Mouse (Mus musculus): Measurements from ENCODE around the gene Selplg. TPM values are rescaled to one million over a fixed set of nuclear protein-coding genes. Genes with fewer than 3 reads are reported as not detected.
A peak's percentile ranks its signal among the peaks of the same experiment; 100 is the strongest.
"Not testable (repeated sequence)": the region's sequence is repeated elsewhere in the genome, so short reads cannot be mapped to it uniquely, and the experiment has no call there.

The Selplg gene
- polyA plus RNA-seq, 1 experiment from 2014 or later, result 1.4 TPM

GRCm38 (mm10) chr5:113814111-113815040 is 18.1 kb downstream of the Selplg start:
- Histone ChIP-seq H3K9ac (replicated peaks) (no peak overlapping the region), H3K9me3 (peaks cover 7% of the 10 kb centered on the region; the same call in 1 of the 2 replicates), H3K36me3 (no peaks in the 10 kb centered on the region), H3K4me3 (no peak overlapping the region), H3K4me2 (replicated peaks) (no peak overlapping the region), H3K27me3 (peaks cover 32% of the 10 kb centered on the region), H3K27ac (replicated peaks) (no peak overlapping the region), H3K4me1 (no peaks in the 10 kb centered on the region)
- WGBS, result 38% methylated on average over 27 of the region's 27 CpGs
- no peak for ATAC-seq (ENCODE audit: low FRiP score, low read depth)

GRCm38 (mm10) chr5:113813608-113814007 is 18.8 kb downstream of the Selplg start:
- H3K27ac ChIP-seq (replicated peaks), result no peak overlapping the region
- H3K4me1 ChIP-seq, result no peaks in the 10 kb centered on the region
- no peak for ATAC-seq (ENCODE audit: low FRiP score, low read depth)
- no peak overlapping the region for H3K4me3 ChIP-seq
- no peak overlapping the region for H3K9ac ChIP-seq (replicated peaks)
- peaks cover 32% of the 10 kb centered on the region for H3K27me3 ChIP-seq
- no peaks in the 10 kb centered on the region for H3K36me3 ChIP-seq
- 26% methylated on average over 9 of the region's 9 CpGs for WGBS
- peaks cover 7% of the 10 kb centered on the region; the same call in 1 of the 2 replicates for H3K9me3 ChIP-seq
- H3K4me2 ChIP-seq (replicated peaks), result no peak overlapping the region

DNA sequence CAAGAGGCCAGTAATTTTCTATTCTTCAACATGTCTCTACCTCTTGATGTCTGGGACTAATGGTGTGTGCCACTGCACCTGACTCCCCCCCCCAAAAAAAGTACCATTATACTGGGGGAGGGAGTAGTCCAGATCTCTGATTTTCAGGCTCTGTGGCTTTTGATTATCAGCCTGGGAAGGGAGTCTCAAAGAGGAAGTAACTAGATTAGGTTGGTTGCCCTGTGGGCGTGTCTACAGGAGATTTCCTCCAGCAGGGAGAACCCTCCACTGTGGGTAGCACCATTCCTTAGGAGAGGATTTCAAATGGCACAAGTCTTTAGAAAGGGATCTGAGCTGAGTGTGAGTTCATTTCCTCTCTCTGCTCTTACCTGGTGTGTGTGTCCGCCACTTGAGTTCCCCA is 19.8 kb downstream of the Selplg start:
- no peak for ATAC-seq (ENCODE audit: low FRiP score, low read depth)
- H3K9ac ChIP-seq (replicated peaks), result no peak overlapping the region
- H3K4me2 ChIP-seq (replicated peaks), result no peak overlapping the region
- 97% methylated on average over 2 of the region's 2 CpGs for WGBS
- H3K9me3 ChIP-seq, result peaks cover 7% of the 10 kb centered on the region; the same call in 1 of the 2 replicates
- no peak overlapping the region for H3K27ac ChIP-seq (replicated peaks)
- H3K27me3 ChIP-seq, result peaks cover 36% of the 10 kb centered on the region
- no peaks in the 10 kb centered on the region for H3K36me3 ChIP-seq
- H3K4me3 ChIP-seq, result no peak overlapping the region
- H3K4me1 ChIP-seq, result no peaks in the 10 kb centered on the region

DNA sequence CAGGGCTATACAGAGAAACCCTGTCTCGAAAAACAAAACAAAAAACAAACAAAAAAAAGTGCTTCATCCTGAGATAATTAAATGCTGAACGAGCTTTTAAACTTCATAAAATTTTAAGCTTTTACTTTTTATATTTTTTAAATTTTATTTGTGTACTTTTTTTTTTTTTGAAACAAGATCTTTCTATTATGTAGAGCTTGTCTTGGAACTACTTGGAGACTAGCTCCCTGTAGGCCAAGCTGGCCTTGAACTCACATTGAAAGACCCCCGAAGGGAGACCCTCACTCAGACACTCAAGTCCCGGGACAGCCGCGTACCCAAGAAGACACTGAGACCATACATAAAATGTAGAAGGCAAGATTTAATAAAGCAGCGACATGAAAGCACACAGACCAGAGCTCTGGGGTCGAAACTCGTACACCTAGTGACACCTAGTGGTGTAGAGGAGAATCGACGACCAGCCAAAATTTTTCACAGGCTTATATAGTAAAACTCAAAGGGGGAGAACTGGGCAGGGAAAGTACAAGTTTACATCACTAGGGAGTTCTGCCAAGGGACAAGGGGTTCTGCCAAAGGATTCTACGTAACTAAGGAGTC is 20.5 kb downstream of the Selplg start:
- H3K9ac ChIP-seq (replicated peaks); H3K4me2 ChIP-seq (replicated peaks); ATAC-seq (ENCODE audit: low FRiP score, low read depth); H3K36me3 ChIP-seq; H3K27ac ChIP-seq (replicated peaks); H3K4me1 ChIP-seq; H3K9me3 ChIP-seq; H3K4me3 ChIP-seq: not testable (repeated sequence)
- WGBS, result 27% methylated on average over 11 of the region's 12 CpGs
- H3K27me3 ChIP-seq, result peaks cover 36% of the 10 kb centered on the region

DNA sequence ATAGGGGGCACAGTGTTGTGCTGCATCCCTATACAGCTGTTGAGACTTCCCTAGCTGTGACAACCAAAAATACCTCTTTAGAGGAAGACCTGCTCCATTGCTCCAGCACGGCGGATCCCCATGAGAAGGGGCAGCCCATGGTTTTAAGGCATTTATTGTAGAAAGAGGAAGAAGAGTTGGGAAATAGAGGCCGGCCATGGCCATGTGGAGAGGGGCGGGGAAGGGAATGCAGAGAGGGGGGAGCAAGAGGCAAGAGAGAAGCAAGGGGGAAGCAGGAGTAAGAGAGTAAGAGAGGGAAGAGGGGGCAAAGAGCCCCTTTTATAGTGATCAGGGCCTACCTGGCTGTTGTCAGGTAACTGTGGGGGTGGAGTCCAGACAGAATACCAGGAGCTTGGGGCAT is 22.3 kb downstream of the Selplg start:
- 89% methylated on average over 4 of the region's 4 CpGs for WGBS
- H3K27ac ChIP-seq (replicated peaks), result no peak overlapping the region
- ATAC-seq (ENCODE audit: low FRiP score, low read depth), result no peak

DNA sequence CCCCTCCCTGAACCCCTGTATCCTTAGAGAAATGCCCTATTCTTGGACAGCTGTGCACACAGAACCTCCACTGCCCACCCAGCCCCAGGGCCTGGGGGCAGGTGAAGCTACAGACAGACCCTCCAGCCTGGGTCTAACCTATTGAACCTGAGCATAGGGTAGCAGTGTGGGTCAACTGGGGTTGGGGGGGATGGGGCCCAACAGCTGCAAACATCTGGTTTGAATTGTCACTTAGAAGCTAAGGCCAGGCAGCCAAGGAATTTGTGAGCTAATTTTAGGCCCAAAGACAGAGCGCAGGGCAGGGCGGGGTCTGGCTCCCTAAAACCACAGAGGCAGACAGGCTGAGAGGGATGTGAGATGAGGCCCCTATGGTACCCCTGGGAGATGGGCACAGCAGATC is 24.3 kb downstream of the Selplg start:
- Histone ChIP-seq H3K4me2 (replicated peaks) (no peak overlapping the region), H3K9ac (replicated peaks) (no peak overlapping the region), H3K4me3 (no peak overlapping the region), H3K36me3 (no peaks in the 10 kb centered on the region), H3K27ac (replicated peaks) (no peak overlapping the region), H3K27me3 (peaks cover 6% of the 10 kb centered on the region; the same call in 1 of the 2 replicates), H3K4me1 (no peaks in the 10 kb centered on the region), H3K9me3 (peaks cover 7% of the 10 kb centered on the region; the same call in 1 of the 2 replicates)
- WGBS, result 83% methylated on average over 2 of the region's 2 CpGs
- no peak for ATAC-seq (ENCODE audit: low FRiP score, low read depth)

More for the DNA sequence above, 22.3 kb downstream of the Selplg start:
- H3K9me3 ChIP-seq, result peaks cover 7% of the 10 kb centered on the region; the same call in 1 of the 2 replicates
- H3K4me3 ChIP-seq, result no peak overlapping the region
- H3K9ac ChIP-seq (replicated peaks), result no peak overlapping the region
- H3K4me2 ChIP-seq (replicated peaks), result no peak overlapping the region
- no peaks in the 10 kb centered on the region for H3K4me1 ChIP-seq
- no peaks in the 10 kb centered on the region for H3K36me3 ChIP-seq
- peaks cover 22% of the 10 kb centered on the region; the same call in 1 of the 2 replicates for H3K27me3 ChIP-seq

GRCm38 (mm10) chr5:113807712-113808111 is 24.7 kb downstream of the Selplg start:
- Histone ChIP-seq H3K4me1 (no peaks in the 10 kb centered on the region), H3K4me2 (replicated peaks) (no peak overlapping the region), H3K36me3 (no peaks in the 10 kb centered on the region), H3K9me3 (peaks cover 7% of the 10 kb centered on the region; the same call in 1 of the 2 replicates), H3K27ac (replicated peaks) (no peak overlapping the region), H3K27me3 (0 out of 2 replicates have a peak, but pooled peaks cover 4% of the 10 kb centered on the region), H3K4me3 (no peak overlapping the region), H3K9ac (replicated peaks) (no peak overlapping the region)
- WGBS, result 65% methylated on average over 9 of the region's 9 CpGs
- no peak for ATAC-seq (ENCODE audit: low FRiP score, low read depth)

DNA sequence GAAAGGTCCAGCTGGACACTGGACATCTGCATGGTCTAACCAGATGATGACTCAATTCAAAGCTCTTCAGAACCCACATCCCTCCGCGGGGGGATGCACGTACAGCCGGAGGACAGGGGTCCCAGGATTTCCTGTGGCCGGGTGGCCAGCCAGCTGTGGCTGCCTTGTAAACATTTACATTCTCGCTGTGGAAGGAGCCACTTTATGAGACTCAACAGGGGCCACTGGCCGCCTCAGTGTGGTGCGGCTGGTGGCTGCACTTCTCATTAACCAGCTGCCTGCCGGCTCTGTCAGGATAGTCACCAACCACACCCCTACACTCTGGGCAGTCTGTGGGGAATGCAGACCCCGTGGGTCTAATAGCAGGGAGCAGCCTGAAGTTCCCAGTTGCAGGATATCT is 26.0 kb downstream of the Selplg start:
- H3K9me3 ChIP-seq, result peaks cover 5% of the 10 kb centered on the region; the same call in 1 of the 2 replicates
- ATAC-seq (ENCODE audit: low FRiP score, low read depth), result no peak
- no peaks in the 10 kb centered on the region for H3K36me3 ChIP-seq
- H3K4me2 ChIP-seq (replicated peaks), result no peak overlapping the region
- H3K9ac ChIP-seq (replicated peaks), result no peak overlapping the region
- H3K27ac ChIP-seq (replicated peaks), result no peak overlapping the region
- no peaks in the 10 kb centered on the region for H3K4me1 ChIP-seq
- 41% methylated on average over 10 of the region's 10 CpGs for WGBS
- 0 out of 2 replicates have a peak, but pooled peaks cover 4% of the 10 kb centered on the region for H3K27me3 ChIP-seq
- no peak overlapping the region for H3K4me3 ChIP-seq

GRCm38 (mm10) chr5:113805301-113805700 is 27.1 kb downstream of the Selplg start:
- no peak for ATAC-seq (ENCODE audit: low FRiP score, low read depth)
- Histone ChIP-seq H3K27ac (replicated peaks) (no peak overlapping the region), H3K4me3 (no peak overlapping the region), H3K27me3 (0 out of 2 replicates have a peak, but pooled peaks cover 7% of the 10 kb centered on the region), H3K9ac (replicated peaks) (no peak overlapping the region), H3K4me2 (replicated peaks) (no peak overlapping the region), H3K9me3 (peaks cover under 1% of the 10 kb centered on the region; the same call in 1 of the 2 replicates), H3K4me1 (peaks cover 5% of the 10 kb centered on the region), H3K36me3 (no peaks in the 10 kb centered on the region)
- WGBS, result 86% methylated on average over 9 of the region's 9 CpGs

- Histone ChIP-seq H3K27ac (replicated peaks) (no peak overlapping the region), H3K9me3 (no peaks in the 10 kb centered on the region), H3K4me1 (peaks cover 13% of the 10 kb centered on the region), H3K9ac (replicated peaks) (no peak overlapping the region), H3K4me2 (replicated peaks) (no peak overlapping the region), H3K36me3 (no peaks in the 10 kb centered on the region), H3K4me3 (no peak overlapping the region), H3K27me3 (0 out of 2 replicates have a peak, but pooled peaks cover 7% of the 10 kb centered on the region)
- ATAC-seq (ENCODE audit: low FRiP score, low read depth), result no peak
- WGBS, result 67% methylated on average over 7 of the region's 7 CpGs
Measured at GRCm38 (mm10) chr5:113804395-113804966, 28.0 kb downstream of the Selplg start.

GRCm38 (mm10) chr5:113800280-113800679 is 32.2 kb downstream of the Selplg start, which contains the start of gene Tmem119:
Tmem119 (minus strand) TSS chr5:113800516.
- Histone ChIP-seq H3K4me3 (0 out of 2 replicates have a peak within 1 kb of the TSS, but pooled peaks have one; percentile 9), H3K4me2 (replicated peaks) (peak within 1 kb of the TSS; percentile 26), H3K9me3 (no peaks in the 10 kb centered on the region), H3K4me1 (peaks cover 23% of the 10 kb centered on the region), H3K36me3 (no peaks in the 10 kb centered on the region), H3K9ac (replicated peaks) (peak within 1 kb of the TSS; percentile 21; the same call in 1 of the 2 replicates), H3K27ac (replicated peaks) (peak within 1 kb of the TSS; percentile 52), H3K27me3 (peaks cover 36% of the 10 kb centered on the region)
- WGBS, result under 1% methylated on average over 11 of the region's 11 CpGs
- peak; percentile 79 for ATAC-seq (ENCODE audit: low FRiP score, low read depth)
